Mouse (Mus musculus) neural tube, embryonic 11.5 days (tissue): ENCODE measurements around the gene B130006D01Rik. TPM values are rescaled to one million over a fixed set of nuclear protein-coding genes. Genes with fewer than 3 reads are reported as not detected.

Source experiments
- ATAC-seq: fragments of 200-750 bp; cut with Nextera tagmentation; 2 replicates; pipeline ENCODE4 v1.8.0; 2017; ENCODE audit warnings: moderate number of reproducible peaks, mild to moderate bottlenecking, moderate TSS enrichment, moderate library complexity; ENCODE audit not compliant: insufficient read depth, low FRiP score, low TSS enrichment
- DNase-seq: peaks from one replicate; pipeline ENCODE4 v3.0.0-alpha.2; 2015; ENCODE audit warnings: low spot score
- H3K27ac ChIP-seq: fragments of 300-500 bp; sonication (generic); 2 replicates; pipeline ENCODE4 v1.5.1; 2014; ENCODE audit warnings: low read depth, mild to moderate bottlenecking, low read length
- H3K27me3 ChIP-seq: fragments of 300-500 bp; sonication (generic); 2 replicates; pipeline ENCODE4 v1.6.1; 2014; ENCODE audit warnings: mild to moderate bottlenecking, low read length, mixed read lengths; ENCODE audit not compliant: control insufficient read depth, insufficient read depth
- H3K36me3 ChIP-seq: fragments of 300-500 bp; sonication (generic); 2 replicates; pipeline ENCODE4 v1.6.1; 2014; ENCODE audit warnings: mild to moderate bottlenecking, low read length, moderate library complexity, mixed read lengths; ENCODE audit not compliant: control insufficient read depth, insufficient read depth
- H3K4me1 ChIP-seq: fragments of 300-500 bp; sonication (generic); 2 replicates; pipeline ENCODE4 v1.6.1; 2014; ENCODE audit warnings: low read length, mixed read lengths; ENCODE audit not compliant: control insufficient read depth, insufficient read depth
- H3K4me2 ChIP-seq: fragments of 300-500 bp; sonication (generic); 2 replicates; pipeline ENCODE4 v1.6.1; 2014; ENCODE audit warnings: low read depth, mild to moderate bottlenecking, moderate library complexity
- H3K4me3 ChIP-seq: fragments of 300-500 bp; sonication (generic); 2 replicates; pipeline ENCODE4 v1.5.1; 2014; ENCODE audit warnings: low read depth, low read length
- H3K9ac ChIP-seq: fragments of 300-500 bp; sonication (generic); 2 replicates; pipeline ENCODE4 v1.6.1; 2014; ENCODE audit warnings: mild to moderate bottlenecking, low read length
- H3K9me3 ChIP-seq: fragments of 300-500 bp; sonication (generic); 2 replicates; pipeline ENCODE4 v1.6.1; 2016; ENCODE audit warnings: low read length; ENCODE audit not compliant: control insufficient read depth
- WGBS: fragments of 180-500 bp; shearing (Covaris S2); extraction: QIAGEN DNeasy Blood & Tissue Kit; methylation state at CpG from one replicate; pipeline ENCODE4 v1.1.7; 2014; 5-methylcytosine and 5-hydroxymethylcytosine counted together
- polyA plus RNA-seq: library from polyadenylated mRNA; unstranded; fragments of >200 nt; fragmentation: Nextera tagmentation; extraction: Ambion mirVana; gene quantifications from 2 replicates; pipeline ENCODE4 v1.2.1, GENCODE M21; 2014

Gene B130006D01Rik
- polyA plus RNA-seq, 1 experiment from 2014 or later, result 1.1 TPM

- ATAC-seq (no peak), DNase-seq (no peak)
- H3K36me3 ChIP-seq, result no peaks in the 10 kb centered on the region
- no peaks in the 10 kb centered on the region for H3K9me3 ChIP-seq
- no peak overlapping the region for H3K9ac ChIP-seq
- H3K27me3 ChIP-seq, result no peaks in the 10 kb centered on the region
- no peak overlapping the region for H3K4me3 ChIP-seq
- no peak overlapping the region for H3K27ac ChIP-seq
- WGBS, result 81% methylated on average over 6 of the region's 6 CpGs
- H3K4me2 ChIP-seq, result no peak overlapping the region
- no peaks in the 10 kb centered on the region for H3K4me1 ChIP-seq
Observed at GRCm38 (mm10) chr11:95688515-95688914, 34.9 kb upstream of the B130006D01Rik start.

DNA sequence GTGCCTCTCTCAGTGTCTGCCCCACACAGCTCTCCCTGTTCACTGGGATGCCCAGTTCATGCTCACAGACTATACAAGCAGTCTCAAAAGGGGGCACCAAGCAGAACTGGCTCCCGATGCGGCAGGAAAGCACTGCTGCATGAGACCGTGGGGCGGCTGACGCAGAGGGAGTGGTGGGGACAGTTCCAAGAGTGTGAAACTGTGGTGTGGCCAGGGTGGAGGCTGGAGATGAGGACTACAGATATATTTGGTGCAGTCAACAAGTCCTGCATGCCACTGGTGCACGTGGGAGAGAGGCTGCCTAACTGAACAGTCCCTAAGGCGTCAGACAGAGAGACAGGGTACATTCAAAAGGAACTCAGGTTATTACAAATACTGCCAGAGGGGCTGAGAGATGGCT is 34.4 kb upstream of the B130006D01Rik start:
- Histone ChIP-seq H3K27me3 (no peaks in the 10 kb centered on the region), H3K4me3 (no peak overlapping the region), H3K36me3 (no peaks in the 10 kb centered on the region), H3K9ac (no peak overlapping the region), H3K4me2 (no peak overlapping the region), H3K27ac (no peak overlapping the region), H3K9me3 (no peaks in the 10 kb centered on the region), H3K4me1 (no peaks in the 10 kb centered on the region)
- DNase-seq (no peak), ATAC-seq (no peak)
- WGBS, result 79% methylated on average over 7 of the region's 7 CpGs

- Histone ChIP-seq H3K4me3 (no peak overlapping the region), H3K27ac (no peak overlapping the region), H3K4me2 (no peak overlapping the region), H3K9ac (no peak overlapping the region), H3K36me3 (no peaks in the 10 kb centered on the region), H3K27me3 (no peaks in the 10 kb centered on the region), H3K9me3 (no peaks in the 10 kb centered on the region), H3K4me1 (no peaks in the 10 kb centered on the region)
- WGBS, result 91% methylated on average over 3 of the region's 3 CpGs
- no peak for DNase-seq
- no peak for ATAC-seq
Observed at GRCm38 (mm10) chr11:95689544-95689943, 33.8 kb upstream of the B130006D01Rik start.

GRCm38 (mm10) chr11:95698541-95698940 is 24.8 kb upstream of the B130006D01Rik start:
- DNase-seq, result no peak
- no peaks in the 10 kb centered on the region for H3K27me3 ChIP-seq
- H3K9me3 ChIP-seq, result no peaks in the 10 kb centered on the region
- H3K4me2 ChIP-seq, result no peak overlapping the region
- ATAC-seq, result no peak
- no peak overlapping the region for H3K27ac ChIP-seq
- no peaks in the 10 kb centered on the region for H3K36me3 ChIP-seq
- no peaks in the 10 kb centered on the region for H3K4me1 ChIP-seq
- 85% methylated on average over 5 of the region's 5 CpGs for WGBS
- H3K9ac ChIP-seq, result no peak overlapping the region
- no peak overlapping the region for H3K4me3 ChIP-seq

DNA sequence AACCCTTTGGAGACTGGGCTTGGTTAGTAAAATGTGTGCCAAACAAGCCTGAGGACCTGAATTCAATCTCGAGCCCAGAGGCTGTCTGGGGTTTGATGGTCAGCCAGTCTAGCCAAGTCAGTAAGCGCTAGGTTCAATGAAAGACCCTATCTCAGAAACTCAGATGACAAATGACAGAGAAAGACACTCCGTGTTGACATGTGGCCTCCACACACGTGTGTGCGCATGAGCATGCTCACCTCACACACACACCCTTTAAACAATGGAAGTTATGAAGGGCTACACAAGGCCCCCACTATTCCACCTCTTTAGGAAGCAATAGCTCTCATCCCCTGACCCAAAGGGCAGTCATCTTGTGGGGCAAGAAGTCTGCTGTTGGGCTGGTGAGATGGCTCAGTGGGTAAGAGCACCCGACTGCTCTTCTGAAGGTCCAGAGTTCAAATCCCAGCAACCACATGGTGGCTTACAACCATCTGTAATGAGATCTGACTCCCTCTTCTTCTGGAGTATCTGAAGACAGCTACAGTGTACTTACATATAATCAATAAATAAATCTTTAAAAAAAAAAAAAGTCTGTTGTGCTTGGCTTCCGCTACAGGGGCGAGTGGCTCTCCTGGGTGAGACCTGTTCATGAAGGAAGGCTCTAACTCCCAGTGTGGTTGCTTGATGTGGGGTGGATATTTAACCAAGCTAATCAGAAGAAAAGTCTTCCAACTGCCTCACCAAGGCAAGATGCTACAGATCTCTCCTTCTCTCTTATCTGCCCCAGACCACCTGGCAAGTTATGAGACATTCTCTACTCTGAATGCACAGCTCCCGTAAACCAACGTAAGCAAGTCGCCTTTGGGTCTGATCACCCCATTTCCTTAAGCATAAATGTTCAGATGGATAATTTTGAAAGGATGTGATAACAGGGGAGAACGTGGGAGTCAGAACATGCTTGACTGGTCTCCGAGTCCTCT is 22.3 kb upstream of the B130006D01Rik start:
- H3K27ac ChIP-seq, result no peak overlapping the region
- no peaks in the 10 kb centered on the region for H3K9me3 ChIP-seq
- no peak overlapping the region for H3K4me3 ChIP-seq
- H3K9ac ChIP-seq, result no peak overlapping the region
- 95% methylated on average over 13 of the region's 13 CpGs for WGBS
- no peak for ATAC-seq
- H3K4me1 ChIP-seq, result no peaks in the 10 kb centered on the region
- DNase-seq, result no peak
- no peaks in the 10 kb centered on the region for H3K36me3 ChIP-seq
- H3K4me2 ChIP-seq, result no peak overlapping the region
- H3K27me3 ChIP-seq, result no peaks in the 10 kb centered on the region

- ATAC-seq (no peak), DNase-seq (no peak)
- Histone ChIP-seq H3K4me3 (no peak overlapping the region), H3K36me3 (no peaks in the 10 kb centered on the region), H3K27ac (no peak overlapping the region), H3K4me2 (no peak overlapping the region), H3K4me1 (no peaks in the 10 kb centered on the region), H3K27me3 (no peaks in the 10 kb centered on the region), H3K9ac (no peak overlapping the region), H3K9me3 (no peaks in the 10 kb centered on the region)
- 89% methylated on average over 12 of the region's 12 CpGs for WGBS
Observed at GRCm38 (mm10) chr11:95704032-95704969, 19.1 kb upstream of the B130006D01Rik start.

GRCm38 (mm10) chr11:95704970-95705330 is 18.4 kb upstream of the B130006D01Rik start:
- H3K4me2 ChIP-seq, result no peak overlapping the region
- H3K4me3 ChIP-seq, result no peak overlapping the region
- H3K4me1 ChIP-seq, result no peaks in the 10 kb centered on the region
- no peaks in the 10 kb centered on the region for H3K27me3 ChIP-seq
- H3K36me3 ChIP-seq, result no peaks in the 10 kb centered on the region
- ATAC-seq (no peak), DNase-seq (no peak)
- H3K9ac ChIP-seq, result no peak overlapping the region
- H3K27ac ChIP-seq, result no peak overlapping the region
- 73% methylated on average over 4 of the region's 4 CpGs for WGBS
- H3K9me3 ChIP-seq, result no peaks in the 10 kb centered on the region

- 91% methylated on average over 6 of the region's 6 CpGs for WGBS
- Histone ChIP-seq H3K27me3 (no peaks in the 10 kb centered on the region), H3K9me3 (no peaks in the 10 kb centered on the region), H3K36me3 (no peaks in the 10 kb centered on the region), H3K4me2 (no peak overlapping the region), H3K9ac (no peak overlapping the region), H3K4me3 (no peak overlapping the region), H3K27ac (no peak overlapping the region), H3K4me1 (peaks cover 6% of the 10 kb centered on the region)
- ATAC-seq (no peak), DNase-seq (no peak)
Observed at GRCm38 (mm10) chr11:95709534-95710040, 13.8 kb upstream of the B130006D01Rik start.
